Mouse (Mus musculus) G1E (cell line): ENCODE measurements around the gene Zeb2. TPM values are rescaled to one million over a fixed set of nuclear protein-coding genes. Genes with fewer than 3 reads are reported as not detected.
A peak's percentile ranks its signal among the peaks of the same experiment; 100 is the strongest.

Experiments used
- ATAC-seq: 2 replicates; pipeline ENCODE4 v1.8.0; 2016; ENCODE audit warnings: mild to moderate bottlenecking; ENCODE audit not compliant: insufficient number of reproducible peaks, poor library complexity, low FRiP score, severe bottlenecking; ENCODE audit errors: extremely low read depth
- DNase-seq: peaks from one replicate; pipeline ENCODE4 v3.0.0; 2012; ENCODE audit warnings: low spot score
- H3K27me3 ChIP-seq: 2 replicates; pipeline ENCODE4 v1.6.1; 2012; ENCODE audit warnings: mild to moderate bottlenecking, low read length, inconsistent platforms; ENCODE audit not compliant: insufficient read depth
- H3K36me3 ChIP-seq: replicated peaks from 2 replicates; pipeline ENCODE3; 2012; ENCODE audit warnings: mild to moderate bottlenecking, inconsistent platforms
- H3K4me1 ChIP-seq: 2 replicates; pipeline ENCODE4 v1.6.1; 2012; ENCODE audit warnings: low read depth, low read length, inconsistent platforms, mixed read lengths; ENCODE audit not compliant: insufficient read depth
- H3K4me3 ChIP-seq: 2 replicates; pipeline ENCODE4 v1.5.1; 2012; ENCODE audit warnings: low read depth, mild to moderate bottlenecking, inconsistent platforms, low read length, moderate library complexity, mixed read lengths
- H3K9me3 ChIP-seq: replicated peaks from 2 replicates; pipeline ENCODE4 v1.6.1; 2012; ENCODE audit warnings: inconsistent platforms
- CTCF ChIP-seq: IDR thresholded peaks from 2 replicates; pipeline ENCODE4 v1.5.1; 2012; ENCODE audit warnings: low read depth, low read length, inconsistent platforms, mixed read lengths
- GATA1 ChIP-seq: IDR thresholded peaks from 2 replicates; pipeline ENCODE4 v1.6.1; 2012; ENCODE audit warnings: borderline replicate concordance, low read length, inconsistent platforms, mixed read lengths
- GATA2 ChIP-seq: IDR thresholded peaks from 2 replicates; pipeline ENCODE4 v1.6.1; 2012; ENCODE audit warnings: low read depth, low read length, inconsistent platforms, borderline replicate concordance
- POLR2AphosphoS5 ChIP-seq: IDR thresholded peaks from 2 replicates; pipeline ENCODE4 v1.6.1; 2012; ENCODE audit warnings: low read depth, low read length, inconsistent platforms; ENCODE audit not compliant: insufficient replicate concordance
- TAL1 ChIP-seq: conservative IDR thresholded peaks from 2 replicates; pipeline ENCODE4 v1.6.1; 2012; ENCODE audit warnings: low read depth, low read length, inconsistent platforms, mixed read lengths
- polyA plus RNA-seq: library from polyadenylated mRNA; stranded (reverse); fragments of >175 nt; gene quantifications from 2 replicates; pipeline ENCODE4 v1.2.3, GENCODE M21; 2012
- total RNA-seq, 2 experiments: library from RNA; stranded (forward) in 1 of 2; stranded (reverse) in 1 of 2; fragments of 200-1000 nt in 1 of 2; fragments of >200 nt in 1 of 2; fragmentation: Nextera tagmentation in 1 of 2; gene quantifications; 2 replicates each; pipeline ENCODE4 v1.2.3; 2014 to 2017

Zeb2 gene
- total and polyA plus RNA-seq, 3 experiments, result 5.6 to 216 (median 79.0) TPM

DNA sequence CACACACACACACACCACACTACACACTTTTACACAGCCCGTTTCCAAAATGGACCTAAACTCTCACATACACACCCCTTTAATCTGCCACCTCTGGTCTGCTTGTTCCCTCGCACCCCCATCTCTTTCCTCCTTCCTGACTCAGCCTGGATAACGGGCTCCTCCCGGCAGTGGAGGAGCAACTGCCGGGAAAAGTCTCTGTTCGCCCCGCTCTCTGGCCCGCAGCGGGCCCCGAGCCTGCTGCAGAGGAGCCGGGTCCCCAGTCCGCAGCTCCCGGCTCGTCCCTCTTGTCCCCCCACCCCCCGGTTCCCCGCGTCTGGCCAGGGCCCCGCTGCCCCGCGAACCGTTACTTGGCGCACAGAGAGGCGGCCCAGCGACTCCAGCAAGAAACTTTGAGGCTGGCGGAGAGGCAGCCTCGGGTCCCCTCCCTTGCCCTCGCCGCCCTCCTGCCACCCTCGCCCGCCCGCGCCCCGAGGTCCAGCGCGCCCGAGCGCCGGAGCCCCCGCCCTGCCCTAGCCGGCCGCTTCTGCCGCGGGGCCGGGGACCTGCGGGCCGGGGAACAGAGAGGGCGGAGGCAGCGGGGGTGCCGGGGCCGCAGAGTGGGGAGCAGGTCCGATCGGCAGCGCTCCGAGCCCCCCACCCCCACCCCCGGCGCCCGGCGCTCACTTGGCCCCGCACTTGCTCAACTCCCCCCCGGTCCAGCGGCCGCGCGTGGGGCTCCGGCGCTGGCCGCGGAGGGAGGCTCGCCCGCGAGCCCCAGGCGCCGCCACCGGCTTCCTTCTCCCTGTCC lies 7.8 kb downstream of the Zeb2 start:
- H3K9me3 ChIP-seq, result no peaks in the 10 kb centered on the region
- peaks cover 28% of the 10 kb centered on the region for H3K36me3 ChIP-seq
- TF ChIP-seq TAL1 (no peak), POLR2AphosphoS5 (no peak), GATA1 (no peak), GATA2 (no peak), CTCF (no peak)
- no peak for ATAC-seq
- no peaks in the 10 kb centered on the region for H3K27me3 ChIP-seq
- peak; percentile 63 for DNase-seq
- peak overlapping the region; percentile 80 for H3K4me3 ChIP-seq
- peaks cover 55% of the 10 kb centered on the region for H3K4me1 ChIP-seq

- Histone ChIP-seq H3K27me3 (no peaks in the 10 kb centered on the region), H3K36me3 (peaks cover 30% of the 10 kb centered on the region), H3K4me1 (peaks cover 54% of the 10 kb centered on the region), H3K4me3 (peak overlapping the region; percentile 80), H3K9me3 (no peaks in the 10 kb centered on the region)
- ATAC-seq (no peak; the same call in 1 of the 2 replicates), DNase-seq (no peak)
- no peak for TF ChIP-seq GATA1
These were observed 8.6 kb downstream of the Zeb2 start for GRCm38 (mm10) chr2:45108521-45109091.

- H3K4me3 ChIP-seq, result no peak overlapping the region; the same call in 1 of the 2 replicates
- H3K27me3 ChIP-seq, result no peaks in the 10 kb centered on the region
- no peak for TF ChIP-seq GATA1
- no peak for TF ChIP-seq POLR2AphosphoS5
- TF ChIP-seq TAL1, result no peak
- TF ChIP-seq GATA2, result no peak
- no peak for TF ChIP-seq CTCF
- ATAC-seq, result no peak
- peaks cover 36% of the 10 kb centered on the region for H3K36me3 ChIP-seq
- no peak for DNase-seq
- H3K4me1 ChIP-seq, result peaks cover 54% of the 10 kb centered on the region
- H3K9me3 ChIP-seq, result no peaks in the 10 kb centered on the region
These were observed 9.6 kb downstream of the Zeb2 start for GRCm38 (mm10) chr2:45107555-45107954.

GRCm38 (mm10) chr2:45105922-45106851 lies 11.0 kb downstream of the Zeb2 start:
- Histone ChIP-seq H3K27me3 (no peaks in the 10 kb centered on the region), H3K36me3 (peaks cover 45% of the 10 kb centered on the region), H3K4me3 (no peak overlapping the region), H3K4me1 (peaks cover 63% of the 10 kb centered on the region), H3K9me3 (no peaks in the 10 kb centered on the region)
- TF ChIP-seq TAL1 (no peak), POLR2AphosphoS5 (no peak), GATA2 (no peak), CTCF (no peak), GATA1 (no peak)
- DNase-seq (no peak), ATAC-seq (no peak)

DNA sequence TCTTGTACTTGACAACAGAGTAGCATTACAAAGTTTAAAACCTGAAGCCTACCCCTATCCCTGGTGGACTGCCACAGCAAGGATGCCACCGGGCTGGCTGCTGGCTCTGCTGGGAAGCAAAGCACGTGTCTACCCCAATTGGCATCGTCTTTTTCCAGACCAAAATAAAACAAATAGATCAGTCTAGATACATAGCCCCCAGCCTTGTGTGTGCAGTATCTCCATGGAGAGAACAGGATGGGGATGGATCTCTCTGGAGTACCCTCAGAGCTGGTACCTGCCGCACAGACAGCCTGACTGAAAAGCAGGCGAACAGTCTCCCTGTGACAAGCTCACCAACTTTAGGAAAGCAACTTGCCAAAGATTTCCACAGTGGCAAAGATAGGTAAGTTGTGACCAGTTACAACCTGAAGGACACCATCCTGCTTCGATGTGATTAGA lies 11.9 kb downstream of the Zeb2 start:
- Histone ChIP-seq H3K4me3 (no peak overlapping the region), H3K9me3 (no peaks in the 10 kb centered on the region), H3K36me3 (peaks cover 53% of the 10 kb centered on the region), H3K27me3 (no peaks in the 10 kb centered on the region), H3K4me1 (peaks cover 70% of the 10 kb centered on the region)
- no peak for TF ChIP-seq POLR2AphosphoS5
- no peak for TF ChIP-seq GATA2
- no peak for TF ChIP-seq TAL1
- TF ChIP-seq GATA1, result no peak
- no peak for TF ChIP-seq CTCF
- ATAC-seq (no peak), DNase-seq (no peak)
